Mouse (Mus musculus) embryonic fibroblast, embryonic 13.5 days (primary cell): ENCODE results near the gene Gpx7.

Source experiments
- CTCF ChIP-seq: IDR thresholded peaks from 2 replicates; pipeline ENCODE4 v1.5.1; 2011; ENCODE audit warnings: mild to moderate bottlenecking, control low read depth, low read length, moderate library complexity, borderline replicate concordance; ENCODE audit not compliant: insufficient read depth
- POLR2A ChIP-seq: IDR thresholded peaks from 2 replicates; pipeline ENCODE4 v1.6.1; 2011; ENCODE audit warnings: low read depth, mild to moderate bottlenecking, control low read depth, low read length, moderate library complexity

GRCm38 (mm10) chr4:108350819-108351218 lies 55.9 kb downstream of the Gpx7 start:
- TF ChIP-seq POLR2A (no peak), CTCF (no peak)
